Mouse (Mus musculus): ENCODE results near the gene Stk19. TPM values are rescaled to one million over a fixed set of nuclear protein-coding genes. Genes with fewer than 3 reads are reported as not detected.
"Not testable (repeated sequence)": the region's sequence is repeated elsewhere in the genome, so short reads cannot be mapped to it uniquely, and the experiment has no call there.

The Stk19 gene
- polyA plus RNA-seq, 2 experiments, result 23.9 to 46.4 TPM

GRCm38 (mm10) chr17:34814818-34815370 lies 21.9 kb downstream of the Stk19 start:
- Histone ChIP-seq H3K4me1 (ENCODE audit: control insufficient read depth, insufficient read depth, low read length) (no peaks in the 10 kb centered on the region), H3K4me2 (replicated peaks; ENCODE audit: low read depth, low read length, severe bottlenecking) (no peak overlapping the region), H3K27ac (replicated peaks; ENCODE audit: low read depth, low read length) (no peak overlapping the region), H3K4me3 (replicated peaks; ENCODE audit: low read length) (no peak overlapping the region), H3K9me3 (ENCODE audit: control insufficient read depth, low read length) (no peaks in the 10 kb centered on the region), H3K36me3 (ENCODE audit: control insufficient read depth, insufficient read depth, low read length) (no peaks in the 10 kb centered on the region), H3K9ac (ENCODE audit: low read depth, low read length, severe bottlenecking) (no peak overlapping the region), H3K27me3 (ENCODE audit: control insufficient read depth, insufficient read depth, low read length) (no peaks in the 10 kb centered on the region)
- no peak for ATAC-seq (ENCODE audit: low FRiP score, low read depth)
- DNase-seq (ENCODE audit: low spot score), result no peak
- WGBS, result 76% methylated on average over 7 of the region's 7 CpGs
- no peak for TF ChIP-seq POLR2A (IDR thresholded peaks at IDR 0.05; ENCODE audit: borderline replicate concordance, extremely low read depth, insufficient read depth, insufficient read length)

DNA sequence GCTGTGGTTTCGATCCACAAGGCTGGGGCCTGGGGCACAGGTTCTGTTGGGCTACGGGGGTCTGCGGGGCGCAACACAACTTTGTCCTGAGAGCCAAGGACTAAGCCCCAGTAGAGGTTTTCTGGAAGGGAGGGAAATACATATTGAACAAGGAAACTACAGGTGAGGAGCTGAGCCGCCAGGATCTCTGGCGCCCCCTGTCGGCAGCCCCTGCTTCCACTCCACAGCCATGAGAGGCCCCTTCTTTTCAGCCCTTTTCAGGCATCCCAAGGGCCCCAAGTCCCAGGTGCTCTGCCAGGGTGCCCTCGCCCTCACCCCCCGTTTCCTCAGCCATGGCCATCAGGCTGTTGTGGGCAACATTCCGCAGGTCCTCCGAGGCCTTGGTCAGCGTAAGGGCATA lies 23.0 kb downstream of the Stk19 start:
- not testable (repeated sequence) for H3K27ac ChIP-seq (replicated peaks; ENCODE audit: low read depth, low read length); ATAC-seq (ENCODE audit: low FRiP score, low read depth); H3K9me3 ChIP-seq (ENCODE audit: control insufficient read depth, low read length); H3K4me1 ChIP-seq (ENCODE audit: control insufficient read depth, insufficient read depth, low read length); H3K27me3 ChIP-seq (ENCODE audit: control insufficient read depth, insufficient read depth, low read length); H3K4me3 ChIP-seq (replicated peaks; ENCODE audit: low read length); DNase-seq (ENCODE audit: low spot score); H3K9ac ChIP-seq (ENCODE audit: low read depth, low read length, severe bottlenecking); H3K4me2 ChIP-seq (replicated peaks; ENCODE audit: low read depth, low read length, severe bottlenecking); H3K36me3 ChIP-seq (ENCODE audit: control insufficient read depth, insufficient read depth, low read length)
- WGBS, result 58% methylated on average over 11 of the region's 12 CpGs

GRCm38 (mm10) chr17:34811275-34811674 lies 25.5 kb downstream of the Stk19 start:
- Histone ChIP-seq H3K9me3 (ENCODE audit: control insufficient read depth, low read length) (no peaks in the 10 kb centered on the region), H3K4me3 (replicated peaks; ENCODE audit: low read length) (no peak overlapping the region), H3K4me1 (ENCODE audit: control insufficient read depth, insufficient read depth, low read length) (no peaks in the 10 kb centered on the region), H3K27ac (replicated peaks; ENCODE audit: low read depth, low read length) (no peak overlapping the region), H3K27me3 (ENCODE audit: control insufficient read depth, insufficient read depth, low read length) (no peaks in the 10 kb centered on the region), H3K9ac (ENCODE audit: low read depth, low read length, severe bottlenecking) (no peak overlapping the region), H3K36me3 (ENCODE audit: control insufficient read depth, insufficient read depth, low read length) (no peaks in the 10 kb centered on the region), H3K4me2 (replicated peaks; ENCODE audit: low read depth, low read length, severe bottlenecking) (no peak overlapping the region)
- DNase-seq (ENCODE audit: low spot score) (no peak), ATAC-seq (ENCODE audit: low FRiP score, low read depth) (no peak)
- 68% methylated on average over 15 of the region's 15 CpGs for WGBS
- no peak for TF ChIP-seq POLR2A (IDR thresholded peaks at IDR 0.05; ENCODE audit: borderline replicate concordance, extremely low read depth, insufficient read depth, insufficient read length)

GRCm38 (mm10) chr17:34810811-34811210 lies 25.9 kb downstream of the Stk19 start:
- WGBS, result 78% methylated on average over 5 of the region's 8 CpGs
- H3K36me3 ChIP-seq (ENCODE audit: control insufficient read depth, insufficient read depth, low read length); H3K27me3 ChIP-seq (ENCODE audit: control insufficient read depth, insufficient read depth, low read length); H3K27ac ChIP-seq (replicated peaks; ENCODE audit: low read depth, low read length); ATAC-seq (ENCODE audit: low FRiP score, low read depth); H3K4me1 ChIP-seq (ENCODE audit: control insufficient read depth, insufficient read depth, low read length); H3K4me2 ChIP-seq (replicated peaks; ENCODE audit: low read depth, low read length, severe bottlenecking); H3K9ac ChIP-seq (ENCODE audit: low read depth, low read length, severe bottlenecking); DNase-seq (ENCODE audit: low spot score); H3K9me3 ChIP-seq (ENCODE audit: control insufficient read depth, low read length); H3K4me3 ChIP-seq (replicated peaks; ENCODE audit: low read length): not testable (repeated sequence)

GRCm38 (mm10) chr17:34810411-34810810 lies 26.3 kb downstream of the Stk19 start:
- WGBS, result 79% methylated on average over 5 of the region's 5 CpGs
- not testable (repeated sequence) for H3K4me1 ChIP-seq (ENCODE audit: control insufficient read depth, insufficient read depth, low read length); DNase-seq (ENCODE audit: low spot score); H3K9ac ChIP-seq (ENCODE audit: low read depth, low read length, severe bottlenecking); H3K27me3 ChIP-seq (ENCODE audit: control insufficient read depth, insufficient read depth, low read length); H3K4me2 ChIP-seq (replicated peaks; ENCODE audit: low read depth, low read length, severe bottlenecking); ATAC-seq (ENCODE audit: low FRiP score, low read depth); H3K27ac ChIP-seq (replicated peaks; ENCODE audit: low read depth, low read length); H3K4me3 ChIP-seq (replicated peaks; ENCODE audit: low read length); H3K36me3 ChIP-seq (ENCODE audit: control insufficient read depth, insufficient read depth, low read length); H3K9me3 ChIP-seq (ENCODE audit: control insufficient read depth, low read length)

DNA sequence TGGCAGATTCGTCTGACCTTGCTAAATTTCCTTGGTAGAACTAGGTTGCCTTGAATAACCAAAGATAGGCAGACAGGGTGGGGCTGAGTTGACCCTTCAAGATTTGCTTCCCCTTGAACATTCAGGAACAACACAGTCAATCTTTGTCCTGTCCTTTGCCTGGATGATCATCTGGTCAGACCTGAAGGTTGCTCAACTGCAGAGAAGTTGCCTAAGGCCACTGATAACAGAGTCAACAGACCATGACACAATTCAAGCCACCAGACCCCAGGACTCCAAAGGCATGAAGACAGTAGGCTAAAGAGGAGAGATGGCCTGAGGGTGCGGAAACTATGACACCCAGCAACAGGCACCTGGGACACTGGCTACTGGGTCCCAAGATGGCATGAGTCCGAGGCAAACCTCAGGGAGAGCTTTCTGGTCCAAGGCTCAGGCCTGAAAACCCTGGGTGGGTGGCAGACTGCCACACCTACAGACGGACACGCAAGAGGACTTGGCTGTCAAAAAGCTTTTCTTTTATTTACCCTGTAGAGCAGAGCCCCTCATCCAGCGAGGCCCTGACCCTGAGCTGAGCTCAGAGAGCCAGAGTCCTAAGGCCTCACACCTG lies 28.0 kb downstream of the Stk19 start:
- Histone ChIP-seq H3K27ac (replicated peaks; ENCODE audit: low read depth, low read length) (no peak overlapping the region), H3K9ac (ENCODE audit: low read depth, low read length, severe bottlenecking) (no peak overlapping the region), H3K4me2 (replicated peaks; ENCODE audit: low read depth, low read length, severe bottlenecking) (no peak overlapping the region), H3K9me3 (ENCODE audit: control insufficient read depth, low read length) (no peaks in the 10 kb centered on the region), H3K27me3 (ENCODE audit: control insufficient read depth, insufficient read depth, low read length) (no peaks in the 10 kb centered on the region), H3K4me1 (ENCODE audit: control insufficient read depth, insufficient read depth, low read length) (no peaks in the 10 kb centered on the region), H3K4me3 (replicated peaks; ENCODE audit: low read length) (no peak overlapping the region), H3K36me3 (ENCODE audit: control insufficient read depth, insufficient read depth, low read length) (no peaks in the 10 kb centered on the region)
- TF ChIP-seq POLR2A (IDR thresholded peaks at IDR 0.05; ENCODE audit: borderline replicate concordance, extremely low read depth, insufficient read depth, insufficient read length), result no peak
- 84% methylated on average over 6 of the region's 6 CpGs for WGBS
- DNase-seq (ENCODE audit: low spot score) (no peak), ATAC-seq (ENCODE audit: low FRiP score, low read depth) (no peak)

All from limb, embryonic 14.5 days (tissue).